Mouse (Mus musculus): Measurements from ENCODE around the gene Armc10.

- TF ChIP-seq CTCF (IDR thresholded peaks at IDR 0.05; ENCODE audit: insufficient read depth, low read length) (no peak), POLR2A (IDR thresholded peaks at IDR 0.05; ENCODE audit: borderline replicate concordance, extremely low read depth, low read depth, low read length) (no peak)
These were observed 39.7 kb upstream of the Armc10 start for GRCm38 (mm10) chr5:21605936-21606335.
